Mouse (Mus musculus) erythroblast, embryonic 14.5 days (primary cell): ENCODE data around the gene Atg10.

ENCODE experiments used
- GATA1 ChIP-seq: IDR thresholded peaks from 2 replicates; pipeline ENCODE4 v1.6.1; 2012; ENCODE audit warnings: low read length, inconsistent platforms, mixed read lengths
- TAL1 ChIP-seq: IDR thresholded peaks from 3 replicates; pipeline ENCODE4 v1.6.1; 2012; ENCODE audit warnings: low read length, inconsistent platforms, mixed read lengths

GRCm38 (mm10) chr13:91157429-91157828 lies 66.3 kb downstream of the Atg10 start:
- TF ChIP-seq TAL1 (no peak), GATA1 (no peak)
